Mouse (Mus musculus): ENCODE measurements around the gene Gpm6a.

GRCm38 (mm10) chr8:54986791-54987190 is 32.1 kb downstream of the Gpm6a start:
- TF ChIP-seq CTCF (IDR thresholded peaks at IDR 0.05; ENCODE audit: borderline replicate concordance, insufficient read depth, low read length), result no peak
- TF ChIP-seq POLR2A (IDR thresholded peaks at IDR 0.05; ENCODE audit: low read depth, low read length), result no peak

All from embryonic fibroblast, embryonic 13.5 days (primary cell).